Mouse (Mus musculus) liver, embryonic 14.5 days (tissue): ENCODE data around the gene Apol7e. TPM values are rescaled to one million over a fixed set of nuclear protein-coding genes. Genes with fewer than 3 reads are reported as not detected.

ENCODE experiments used
- ATAC-seq: fragments of 200-750 bp; cut with Nextera tagmentation; 2 replicates; pipeline ENCODE4 v1.8.0; 2017; ENCODE audit warnings: moderate number of reproducible peaks, mild to moderate bottlenecking, moderate library complexity; ENCODE audit not compliant: insufficient read depth
- DNase-seq, 3 experiments: peaks; one replicate each; pipeline ENCODE4 v3.0.0-alpha.2; 2012 to 2013; ENCODE audit warnings: low read depth in 3 of 3, low spot score in 3 of 3
- H3K27ac ChIP-seq: fragments of 300-500 bp; sonication (generic); 2 replicates; pipeline ENCODE4 v1.5.1; 2014; ENCODE audit warnings: moderate library complexity, mild to moderate bottlenecking, control low read depth, inconsistent platforms
- H3K27me3 ChIP-seq: fragments of 300-500 bp; sonication (generic); 2 replicates; pipeline ENCODE4 v1.6.1; 2014; ENCODE audit warnings: mild to moderate bottlenecking, low read length, moderate library complexity; ENCODE audit not compliant: control insufficient read depth, insufficient read depth
- H3K36me3 ChIP-seq: fragments of 300-500 bp; sonication (generic); replicated peaks from 2 replicates; pipeline ENCODE4 v1.6.1; 2014; ENCODE audit warnings: low read depth; ENCODE audit not compliant: control insufficient read depth, insufficient read depth
- H3K4me1 ChIP-seq, 2 experiments: fragments of 200-500 bp in 1 of 2; fragments of 300-500 bp in 1 of 2; sonication (generic) in 1 of 2; replicated peaks; 2 replicates each; pipeline ENCODE4 v1.6.1; 2012 to 2014; ENCODE audit warnings: antibody characterized with exemption in 1 of 2, inconsistent platforms in 1 of 2, low read length in 1 of 2; ENCODE audit not compliant: control insufficient read depth in 2 of 2, insufficient read depth in 2 of 2
- H3K4me2 ChIP-seq: fragments of 300-500 bp; sonication (generic); 2 replicates; pipeline ENCODE4 v1.6.1; 2014; ENCODE audit warnings: low read depth, mild to moderate bottlenecking, control low read depth, moderate library complexity
- H3K4me3 ChIP-seq, 2 experiments: fragments of 200-500 bp in 1 of 2; fragments of 300-500 bp in 1 of 2; sonication (generic) in 1 of 2; 2 replicates each; pipeline ENCODE4 v1.5.1; 2012 to 2014; ENCODE audit warnings: low read depth in 2 of 2, low read length in 2 of 2, mild to moderate bottlenecking in 2 of 2, control low read depth in 1 of 2, inconsistent platforms in 1 of 2, moderate library complexity in 1 of 2; ENCODE audit not compliant: insufficient read depth in 1 of 2
- H3K9ac ChIP-seq: fragments of 300-500 bp; sonication (generic); replicated peaks from 2 replicates; pipeline ENCODE4 v1.6.1; 2014; ENCODE audit warnings: mild to moderate bottlenecking, control low read depth, moderate library complexity
- H3K9me3 ChIP-seq: fragments of 300-500 bp; sonication (generic); 2 replicates; pipeline ENCODE4 v1.6.1; 2016; ENCODE audit warnings: low read length, mixed read lengths; ENCODE audit not compliant: control insufficient read depth
- CTCF ChIP-seq: IDR thresholded peaks from 2 replicates; pipeline ENCODE4 v1.5.1; 2016; ENCODE audit warnings: antibody characterized with exemption, low read depth, control low read depth
- EP300 ChIP-seq: IDR thresholded peaks from 2 replicates; pipeline ENCODE4 v1.6.1; 2016; ENCODE audit warnings: antibody characterized with exemption, low read depth
- WGBS: fragments of 180-500 bp; shearing (Covaris S2); extraction: QIAGEN DNeasy Blood & Tissue Kit; methylation state at CpG from one replicate; pipeline ENCODE4 v1.1.7; 2014; ENCODE audit not compliant: insufficient replicate concordance; 5-methylcytosine and 5-hydroxymethylcytosine counted together
- polyA plus RNA-seq, 2 experiments: library from polyadenylated mRNA; depleted of rRNA in 1 of 2; stranded (reverse) in 1 of 2; unstranded in 1 of 2; fragments of >200 nt; fragmentation: Nextera tagmentation in 1 of 2; extraction: Ambion mirVana in 1 of 2; gene quantifications; 2 replicates each; pipeline versions ENCODE4 v1.2.1 to v1.2.3; 2012 to 2014

Gene Apol7e
- polyA plus RNA-seq, 2 experiments, result 0.02 TPM; not detected in 1

- Histone ChIP-seq H3K4me1 (peaks cover 17 to 24% of the 10 kb centered on the region in 2 experiments), H3K4me2 (no peak overlapping the region), H3K9ac (no peak overlapping the region), H3K27ac (no peak overlapping the region), H3K27me3 (no peaks in the 10 kb centered on the region), H3K4me3 (no peak overlapping the region), H3K36me3 (peaks cover 27% of the 10 kb centered on the region), H3K9me3 (no peaks in the 10 kb centered on the region)
- DNase-seq (no peak), ATAC-seq (no peak)
- WGBS, result 68% methylated on average over 4 of the region's 4 CpGs
- TF ChIP-seq EP300 (no peak), CTCF (peak; percentile 65)
These were observed 59.0 kb downstream of the Apol7e start for GRCm38 (mm10) chr15:77757586-77758226.

DNA sequence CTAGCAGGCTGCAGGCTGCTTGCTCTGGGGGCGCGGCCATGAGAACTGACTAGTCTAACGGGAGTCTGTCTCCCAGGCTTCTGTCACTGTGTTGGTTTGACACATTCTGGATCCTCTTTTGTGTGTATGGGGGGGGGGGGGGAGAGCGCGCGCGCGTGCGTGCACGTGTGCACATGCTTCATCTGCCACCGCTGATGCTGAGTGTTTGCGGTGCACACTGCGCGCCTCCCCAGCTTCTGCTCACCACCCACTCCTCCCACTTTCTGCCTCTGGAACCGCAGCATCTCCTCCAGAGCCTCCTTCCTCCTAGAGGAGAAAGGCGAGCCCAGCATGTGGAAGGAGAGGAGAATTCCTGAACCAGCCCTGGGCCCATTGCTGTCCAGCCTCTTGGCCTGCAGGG lies 61.4 kb downstream of the Apol7e start:
- DNase-seq, result no peak
- WGBS, result 86% methylated on average over 15 of the region's 16 CpGs
- peaks cover 44% of the 10 kb centered on the region for H3K36me3 ChIP-seq

GRCm38 (mm10) chr15:77761083-77761482 lies 62.4 kb downstream of the Apol7e start:
- Histone ChIP-seq H3K9me3 (no peaks in the 10 kb centered on the region), H3K4me1 (peaks cover 7 to 9% of the 10 kb centered on the region in 2 experiments), H3K36me3 (peaks cover 53% of the 10 kb centered on the region), H3K4me3 (no peak overlapping the region), H3K27me3 (no peaks in the 10 kb centered on the region), H3K4me2 (no peak overlapping the region), H3K27ac (no peak overlapping the region), H3K9ac (no peak overlapping the region)
- DNase-seq (no peak), ATAC-seq (no peak)
- TF ChIP-seq CTCF, result no peak
- no peak for TF ChIP-seq EP300
- 91% methylated on average over 7 of the region's 7 CpGs for WGBS

More for the DNA sequence above, 61.4 kb downstream of the Apol7e start:
- peaks cover 14 to 16% of the 10 kb centered on the region in 2 experiments for H3K4me1 ChIP-seq
- ATAC-seq, result no peak
- H3K9ac ChIP-seq, result no peak overlapping the region
- H3K9me3 ChIP-seq, result no peaks in the 10 kb centered on the region
- no peak for TF ChIP-seq CTCF
- H3K4me3 ChIP-seq, result no peak overlapping the region
- no peaks in the 10 kb centered on the region for H3K27me3 ChIP-seq
- no peak overlapping the region for H3K4me2 ChIP-seq
- H3K27ac ChIP-seq, result no peak overlapping the region

- Histone ChIP-seq H3K27ac (no peak overlapping the region), H3K27me3 (no peaks in the 10 kb centered on the region), H3K9me3 (no peaks in the 10 kb centered on the region), H3K4me3 (no peak overlapping the region), H3K4me2 (no peak overlapping the region), H3K4me1 (peaks cover 0 to 2% of the 10 kb centered on the region in 2 experiments; a peak in 3 of 4 replicates), H3K9ac (no peak overlapping the region), H3K36me3 (peaks cover 59% of the 10 kb centered on the region)
- no peak for DNase-seq
- 79% methylated on average over 22 of the region's 22 CpGs for WGBS
- TF ChIP-seq CTCF, result peak; percentile 90
- no peak for TF ChIP-seq EP300
- ATAC-seq, result no peak
These were observed 63.1 kb downstream of the Apol7e start for GRCm38 (mm10) chr15:77761561-77762380.

- 92% methylated on average over 16 of the region's 16 CpGs for WGBS
- Histone ChIP-seq H3K36me3 (peaks cover 72% of the 10 kb centered on the region), H3K4me1 (no peaks in the 10 kb centered on the region), H3K9ac (no peak overlapping the region), H3K27me3 (no peaks in the 10 kb centered on the region), H3K9me3 (no peaks in the 10 kb centered on the region), H3K4me3 (no peak overlapping the region), H3K4me2 (no peak overlapping the region), H3K27ac (no peak overlapping the region)
- DNase-seq (no peak), ATAC-seq (no peak)
- TF ChIP-seq CTCF, result no peak
- no peak for TF ChIP-seq EP300
These were observed 64.4 kb downstream of the Apol7e start for GRCm38 (mm10) chr15:77763050-77763449.
